Mouse (Mus musculus) lung, embryonic 16.5 days (tissue): ENCODE data around the gene Asb3. TPM values are rescaled to one million over a fixed set of nuclear protein-coding genes. Genes with fewer than 3 reads are reported as not detected.
"Not testable (repeated sequence)": the region's sequence is repeated elsewhere in the genome, so short reads cannot be mapped to it uniquely, and the experiment has no call there.

Experiments used
- ATAC-seq: fragments of 200-750 bp; cut with Nextera tagmentation; 2 replicates; pipeline ENCODE4 v1.8.0; 2017; ENCODE audit warnings: low read depth, mild to moderate bottlenecking, moderate library complexity
- H3K27ac ChIP-seq: fragments of 300-500 bp; sonication (generic); 2 replicates; pipeline ENCODE4 v1.5.1; 2014; ENCODE audit warnings: mild to moderate bottlenecking, control low read depth, low read length
- H3K27me3 ChIP-seq: fragments of 300-500 bp; sonication (generic); 2 replicates; pipeline ENCODE4 v1.6.1; 2014; ENCODE audit warnings: low read depth, low read length, mixed read lengths; ENCODE audit not compliant: control insufficient read depth, insufficient read depth
- H3K36me3 ChIP-seq: fragments of 300-500 bp; sonication (generic); 2 replicates; pipeline ENCODE4 v1.6.1; 2014; ENCODE audit warnings: low read length; ENCODE audit not compliant: control insufficient read depth, insufficient read depth
- H3K4me1 ChIP-seq: fragments of 300-500 bp; sonication (generic); replicated peaks from 2 replicates; pipeline ENCODE4 v1.6.1; 2014; ENCODE audit warnings: low read length, mixed read lengths; ENCODE audit not compliant: control insufficient read depth, insufficient read depth
- H3K4me2 ChIP-seq: fragments of 300-500 bp; sonication (generic); 2 replicates; pipeline ENCODE4 v1.6.1; 2014; ENCODE audit warnings: low read depth, low read length, control low read depth
- H3K4me3 ChIP-seq: fragments of 300-500 bp; sonication (generic); 2 replicates; pipeline ENCODE4 v1.5.1; 2014; ENCODE audit warnings: mild to moderate bottlenecking, low read length, control low read depth
- H3K9ac ChIP-seq: fragments of 300-500 bp; sonication (generic); 2 replicates; pipeline ENCODE4 v1.6.1; 2014; ENCODE audit warnings: low read length, control low read depth
- H3K9me3 ChIP-seq: fragments of 300-500 bp; sonication (generic); 2 replicates; pipeline ENCODE4 v1.6.1; 2016; ENCODE audit warnings: low read length; ENCODE audit not compliant: control insufficient read depth
- WGBS: fragments of 180-500 bp; shearing (Covaris S2); extraction: QIAGEN DNeasy Blood & Tissue Kit; methylation state at CpG from one replicate; pipeline ENCODE4 v1.1.7; 2014; 5-methylcytosine and 5-hydroxymethylcytosine counted together
- polyA plus RNA-seq: library from polyadenylated mRNA; unstranded; fragments of >200 nt; fragmentation: Nextera tagmentation; extraction: Ambion mirVana; gene quantifications from 2 replicates; pipeline ENCODE4 v1.2.1, GENCODE M21; 2015

The Asb3 gene
- polyA plus RNA-seq, 1 experiment from 2014 or later, result 30.5 TPM

DNA sequence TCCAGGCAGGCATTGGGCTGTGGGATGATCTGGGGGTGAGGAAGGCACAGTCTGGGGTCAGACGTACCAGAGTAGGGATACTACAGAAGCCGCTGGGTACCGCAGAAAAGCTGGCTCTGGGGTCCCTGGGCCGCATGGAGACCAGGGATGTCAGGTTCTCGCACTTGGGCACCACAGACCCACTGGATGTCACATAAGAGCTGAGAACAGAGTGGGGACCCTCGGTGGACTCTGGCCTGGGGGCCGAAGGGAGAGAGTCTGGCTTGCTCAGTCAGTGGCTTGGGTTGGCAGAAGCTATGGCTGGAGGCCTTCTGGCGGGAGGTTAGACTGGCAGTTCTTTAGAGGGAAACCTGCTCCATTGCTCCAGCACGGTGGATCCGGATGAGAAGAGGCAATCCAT lies 204.8 kb downstream of the Asb3 start:
- Histone ChIP-seq H3K27me3 (no peaks in the 10 kb centered on the region), H3K4me2 (no peak overlapping the region), H3K4me1 (no peaks in the 10 kb centered on the region), H3K4me3 (no peak overlapping the region), H3K27ac (no peak overlapping the region), H3K9me3 (no peaks in the 10 kb centered on the region), H3K9ac (no peak overlapping the region), H3K36me3 (0 out of 2 replicates have a peak, but pooled peaks cover 3% of the 10 kb centered on the region)
- ATAC-seq, result no peak
- 93% methylated on average over 10 of the region's 10 CpGs for WGBS

DNA sequence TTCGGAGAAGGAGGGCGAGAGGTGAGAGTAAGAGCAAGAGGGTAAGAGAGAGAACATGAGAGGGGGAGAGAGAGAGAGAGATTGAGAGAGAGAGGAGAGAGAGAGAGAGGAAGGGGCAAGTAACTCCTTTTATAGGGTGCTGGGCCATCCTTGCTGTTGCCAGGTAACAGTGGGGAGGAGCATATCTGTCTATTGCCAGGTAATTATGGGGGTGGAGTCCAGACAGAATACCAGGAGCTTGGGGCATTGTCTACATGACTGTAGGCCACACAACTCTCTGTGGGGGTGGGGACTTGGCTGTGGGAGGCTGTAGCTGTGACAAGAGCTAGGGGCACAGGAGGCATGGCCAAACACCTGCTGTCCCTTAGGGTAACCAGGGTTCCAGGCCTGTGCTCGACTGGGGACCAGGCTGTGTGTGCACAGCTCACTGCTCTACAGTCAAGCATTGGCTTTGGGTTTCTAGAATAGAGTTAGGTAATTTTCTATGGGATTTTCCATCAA lies 205.3 kb downstream of the Asb3 start:
- Histone ChIP-seq H3K9me3 (no peaks in the 10 kb centered on the region), H3K4me3 (no peak overlapping the region), H3K4me1 (no peaks in the 10 kb centered on the region), H3K4me2 (no peak overlapping the region), H3K27me3 (no peaks in the 10 kb centered on the region), H3K9ac (no peak overlapping the region), H3K36me3 (0 out of 2 replicates have a peak, but pooled peaks cover 3% of the 10 kb centered on the region), H3K27ac (no peak overlapping the region)
- 83% methylated on average over 3 of the region's 3 CpGs for WGBS
- ATAC-seq, result no peak

DNA sequence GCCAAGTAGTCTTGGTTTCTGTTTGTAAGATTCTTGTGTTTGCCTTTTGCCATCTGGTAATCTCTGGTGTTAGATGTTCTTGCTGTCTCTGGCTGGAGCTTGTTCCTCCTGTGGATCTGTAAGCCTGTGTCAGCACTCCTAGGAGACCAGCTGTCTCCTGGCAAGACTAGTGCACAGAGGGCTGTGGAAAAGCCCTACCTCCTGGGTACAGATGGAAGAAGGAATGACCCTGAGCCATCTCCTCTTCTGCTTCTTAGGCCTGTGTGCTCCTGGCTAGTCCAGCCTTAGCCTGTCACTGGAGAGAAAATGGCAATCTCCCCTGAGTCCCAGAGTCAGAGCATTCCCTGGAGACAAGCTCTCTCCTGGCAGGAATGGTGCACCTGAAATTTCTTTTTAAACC lies 214.3 kb downstream of the Asb3 start:
- H3K27ac ChIP-seq, H3K27me3 ChIP-seq, H3K9ac ChIP-seq, H3K4me3 ChIP-seq, ATAC-seq, H3K4me2 ChIP-seq, H3K9me3 ChIP-seq, H3K36me3 ChIP-seq, H3K4me1 ChIP-seq: not testable (repeated sequence)

DNA sequence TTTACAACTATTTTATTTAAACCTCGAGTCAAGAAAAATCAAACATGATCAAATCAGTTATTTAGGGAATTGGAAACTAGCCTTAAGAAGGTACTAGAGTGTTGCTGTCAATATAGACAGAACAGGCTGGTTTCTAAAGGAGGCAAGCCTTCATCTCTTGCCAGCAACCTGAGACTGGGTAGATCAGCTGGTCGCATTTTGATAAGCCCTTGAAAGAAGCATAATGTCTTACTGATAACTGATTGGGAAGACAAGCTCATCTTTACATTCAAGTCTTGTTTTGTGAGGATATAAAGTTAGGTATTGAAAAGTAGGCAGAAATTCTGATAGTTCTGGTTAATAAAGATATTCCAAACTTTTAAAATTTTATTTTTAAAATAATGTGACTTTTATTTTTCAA lies 217.0 kb downstream of the Asb3 start:
- 77% methylated on average over 2 of the region's 2 CpGs for WGBS
- no peaks in the 10 kb centered on the region for H3K36me3 ChIP-seq
- no peak overlapping the region for H3K4me3 ChIP-seq
- H3K9ac ChIP-seq, result no peak overlapping the region
- H3K9me3 ChIP-seq, result no peaks in the 10 kb centered on the region
- no peak overlapping the region for H3K4me2 ChIP-seq
- no peak for ATAC-seq
- no peaks in the 10 kb centered on the region for H3K27me3 ChIP-seq
- H3K27ac ChIP-seq, result no peak overlapping the region
- H3K4me1 ChIP-seq, result no peaks in the 10 kb centered on the region

DNA sequence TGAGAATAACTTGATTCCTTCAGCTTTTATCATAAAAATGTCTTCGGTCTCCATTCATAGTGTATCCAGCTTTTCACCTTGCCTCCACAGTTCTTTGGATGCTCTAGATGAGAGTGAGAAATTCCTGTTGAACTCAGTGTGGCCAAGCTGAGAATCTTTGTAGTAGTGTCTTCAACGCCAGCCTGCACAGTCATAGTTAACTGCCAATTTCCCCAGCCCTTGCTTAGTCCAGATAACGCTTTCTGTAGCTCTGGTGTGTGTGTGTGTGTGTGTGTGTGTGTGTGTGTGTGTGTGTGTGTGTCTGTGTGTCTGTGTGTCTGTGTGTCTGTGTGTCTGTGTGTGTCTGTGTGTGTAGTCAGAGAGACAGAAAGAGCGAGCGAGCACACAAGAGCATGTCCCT lies 220.1 kb downstream of the Asb3 start:
- WGBS, result 89% methylated on average over 5 of the region's 5 CpGs
- H3K4me1 ChIP-seq, result no peaks in the 10 kb centered on the region
- no peak overlapping the region for H3K4me2 ChIP-seq

DNA sequence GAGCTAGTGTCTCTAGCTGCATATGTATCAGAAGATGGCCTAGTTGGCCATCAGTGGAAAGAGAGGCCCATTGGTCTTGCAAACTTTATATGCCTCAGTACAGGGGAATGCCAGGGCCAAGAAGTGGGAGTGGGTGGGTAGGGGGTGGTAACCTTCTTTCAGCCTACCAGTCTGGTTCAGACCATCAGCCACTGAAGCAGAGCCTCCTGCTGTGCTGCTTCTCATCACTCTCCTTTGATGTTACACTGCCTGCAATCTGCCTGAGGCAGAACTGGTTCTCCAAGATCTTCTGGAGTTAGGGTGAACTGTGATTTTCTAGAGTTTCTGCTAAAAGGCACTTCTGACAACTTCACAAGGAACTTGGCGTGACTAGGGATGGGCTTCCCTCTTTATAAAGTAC lies 241.7 kb downstream of the Asb3 start:
- not testable (repeated sequence) for H3K27ac ChIP-seq, H3K4me2 ChIP-seq, H3K4me3 ChIP-seq, ATAC-seq, H3K27me3 ChIP-seq, H3K9ac ChIP-seq, H3K9me3 ChIP-seq, H3K36me3 ChIP-seq, H3K4me1 ChIP-seq
- WGBS, result 68% methylated on average over 1 of the region's 1 CpGs

More for the DNA sequence above, 220.1 kb downstream of the Asb3 start:
- Histone ChIP-seq H3K27me3 (no peaks in the 10 kb centered on the region), H3K9ac (no peak overlapping the region), H3K4me3 (no peak overlapping the region), H3K27ac (no peak overlapping the region), H3K36me3 (no peaks in the 10 kb centered on the region), H3K9me3 (no peaks in the 10 kb centered on the region)
- ATAC-seq, result no peak

DNA sequence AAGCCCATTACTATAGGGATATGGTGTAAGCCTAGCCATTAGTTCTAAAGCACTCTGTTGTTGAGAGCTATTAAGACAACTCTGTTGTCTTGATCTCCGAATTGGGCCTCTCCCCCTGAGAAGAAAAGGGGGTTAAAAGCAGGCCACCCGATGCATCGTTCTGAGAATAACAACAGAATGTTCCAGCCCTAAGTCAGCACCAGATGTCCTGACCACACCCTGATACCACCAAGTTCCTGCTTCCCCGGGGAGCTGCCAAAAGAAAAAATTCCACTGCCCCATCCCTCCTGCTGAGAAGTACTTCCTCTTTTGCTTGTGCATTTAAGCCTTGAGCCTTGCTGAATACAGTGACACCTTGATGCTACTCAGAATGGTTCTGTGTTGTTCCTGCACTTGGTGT lies 248.5 kb downstream of the Asb3 start:
- H3K9ac ChIP-seq, H3K27ac ChIP-seq, H3K4me1 ChIP-seq, H3K9me3 ChIP-seq, H3K27me3 ChIP-seq, H3K4me3 ChIP-seq, ATAC-seq, H3K36me3 ChIP-seq, H3K4me2 ChIP-seq: not testable (repeated sequence)
- 65% methylated on average over 4 of the region's 4 CpGs for WGBS

DNA sequence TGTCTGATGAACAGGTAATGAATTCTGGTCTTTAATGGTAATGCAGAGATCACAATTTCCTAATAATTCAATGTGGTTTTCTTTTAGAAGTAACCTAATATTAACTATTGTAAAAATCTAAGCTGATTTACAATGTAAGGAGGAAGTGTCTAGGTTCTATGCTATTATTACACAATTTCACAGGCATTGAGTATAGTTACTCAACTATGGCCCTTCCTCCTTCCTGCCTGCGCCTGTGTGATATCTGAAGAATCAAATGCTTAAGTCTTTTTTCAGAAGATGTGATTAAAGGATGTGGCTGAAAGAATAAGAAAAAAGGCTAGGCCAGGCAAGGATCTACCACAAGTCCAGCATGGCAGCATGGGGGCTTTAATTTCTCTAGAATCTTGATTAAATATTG lies 249.6 kb downstream of the Asb3 start:
- H3K36me3 ChIP-seq, H3K4me1 ChIP-seq, H3K9ac ChIP-seq, ATAC-seq, H3K27me3 ChIP-seq, H3K27ac ChIP-seq, H3K4me3 ChIP-seq, H3K9me3 ChIP-seq, H3K4me2 ChIP-seq: not testable (repeated sequence)
- WGBS, result 85% methylated on average over 1 of the region's 1 CpGs

DNA sequence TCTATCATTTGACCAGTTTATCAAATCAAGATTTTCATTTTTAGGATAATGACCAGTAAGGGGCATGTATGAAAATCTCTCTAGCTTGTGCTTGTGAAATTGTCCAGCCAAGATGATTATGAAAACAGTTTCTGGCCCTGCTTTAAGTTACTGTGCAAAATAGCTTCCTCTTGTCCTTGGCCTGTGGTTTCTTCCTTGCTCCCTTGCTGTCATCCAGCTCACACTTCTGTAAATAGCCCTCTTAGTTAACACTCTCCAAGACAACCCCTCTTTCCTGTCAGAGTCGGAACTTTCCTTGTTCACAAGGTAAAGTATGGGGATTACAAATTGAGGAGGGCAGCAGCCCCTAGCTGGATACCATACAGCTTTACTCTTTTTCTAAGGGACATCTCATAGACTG lies 253.2 kb downstream of the Asb3 start:
- H3K9ac ChIP-seq, H3K9me3 ChIP-seq, H3K4me2 ChIP-seq, H3K36me3 ChIP-seq, H3K4me1 ChIP-seq, H3K27ac ChIP-seq, H3K27me3 ChIP-seq, H3K4me3 ChIP-seq, ATAC-seq: not testable (repeated sequence)
- 53% methylated on average over 1 of the region's 1 CpGs for WGBS
